ENCODE assay signal across 30 mouse cellular contexts in the genomic region with DNA sequence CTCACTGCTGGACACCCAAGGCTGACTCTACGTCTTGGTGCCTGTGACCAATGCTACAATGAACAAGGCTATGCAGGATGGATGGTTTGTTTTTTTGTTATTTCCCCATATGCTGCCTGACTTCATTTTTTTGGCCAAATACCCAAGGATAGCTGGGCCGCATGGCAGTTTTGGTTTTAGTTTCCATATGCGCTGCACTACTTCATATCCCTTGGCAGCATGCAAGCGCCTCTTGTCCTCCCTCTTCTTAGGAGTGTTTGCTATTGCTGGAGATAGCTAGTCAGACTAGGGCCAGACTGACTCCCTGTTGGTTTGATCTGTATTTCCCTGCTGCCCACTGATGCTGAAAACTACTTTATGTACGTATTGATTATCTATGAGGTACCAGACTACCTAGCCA.
A peak's percentile ranks its signal among the peaks of the same experiment; 100 is the strongest.
DNase-seq lines count a peak whose midpoint lies in the region; ATAC-seq and TF ChIP-seq lines count a peak whose summit lies in the region.
"Had no signal": no experiment of that assay in that cellular context is flagged by ENCODE, and none has a peak within 500 bp of the region (broad histone marks: within the 10 kb centered on the region; RNA-seq: fewer than 3 reads in every experiment).

No protein-coding gene starts in this region.

- no peaks in the 10 kb centered on the region for H3K9me3 ChIP-seq in forebrain, postnatal 0 days (ENCODE audit: low read length)
- H3K9me3 ChIP-seq in forebrain, embryonic 12.5 days: no peaks in the 10 kb centered on the region
- H3K9me3 ChIP-seq in E14TG2a.4 (ENCODE audit: low read length): peaks cover 32% of the 10 kb centered on the region
- H3K9me3 ChIP-seq: embryonic facial prominence, embryonic 10.5 days; embryonic facial prominence, embryonic 13.5 days; forebrain, embryonic 13.5 days; heart, embryonic 10.5 days; heart, embryonic 13.5 days had no signal

- peaks cover 81% of the 10 kb centered on the region for H3K36me3 ChIP-seq in forebrain, postnatal 0 days (ENCODE audit: insufficient read depth)
- H3K36me3 ChIP-seq in forebrain, embryonic 12.5 days (replicated peaks): peaks cover 95% of the 10 kb centered on the region
- peaks cover 83% of the 10 kb centered on the region for H3K36me3 ChIP-seq in E14TG2a.4 (ENCODE audit: insufficient read depth, low read length)

- H3K27me3 ChIP-seq in forebrain, postnatal 0 days (ENCODE audit: insufficient read depth, low read length): no peaks in the 10 kb centered on the region
- no peaks in the 10 kb centered on the region for H3K27me3 ChIP-seq in forebrain, embryonic 12.5 days
- no peaks in the 10 kb centered on the region for H3K27me3 ChIP-seq in E14TG2a.4 (ENCODE audit: insufficient read depth, low read length)
- H3K27me3 ChIP-seq: CH12.LX; embryonic facial prominence, embryonic 13.5 days; forebrain, embryonic 13.5 days; heart, embryonic 13.5 days had no signal

- 0 out of 2 replicates have a peak, but pooled peaks have one; percentile 3 for ATAC-seq in forebrain, postnatal 0 days
- ATAC-seq in forebrain, embryonic 12.5 days (ENCODE audit: low FRiP score): no peak
- ATAC-seq: forebrain, embryonic 13.5 days; forebrain, embryonic 16.5 days; hindbrain, postnatal 0 days; inflammation-experienced regulatory T-cells, adult 6 months; intestine, embryonic 16.5 days had no signal

- 93% methylated on average over 5 of the region's 5 CpGs for WGBS in forebrain, postnatal 0 days
- WGBS in forebrain, embryonic 12.5 days: 98% methylated on average over 5 of the region's 5 CpGs

- DNase-seq in cerebellum, adult 11-12 months: peak; percentile 32
- DNase-seq in cerebellum, adult 11 months: no peak
- DNase-seq in forebrain, postnatal 0 days: no peak
- no peak for DNase-seq in adrenal gland, postnatal 36 days
- DNase-seq: adrenal gland, adult 2 months; adrenal gland, postnatal 14 days; B cell, adult 2 months; cerebellum, postnatal 10 days; embryo, embryonic 11 days; gastrocnemius, postnatal 10 days; gastrocnemius, postnatal 36 days; heart, adult 2 months; heart, postnatal 14 days; heart, postnatal 4 days; kidney, adult 18-20 months; kidney, adult 9 months had no signal

- H3K4me1 ChIP-seq in forebrain, postnatal 0 days (ENCODE audit: insufficient read depth): no peaks in the 10 kb centered on the region
- H3K4me1 ChIP-seq in forebrain, embryonic 12.5 days: no peaks in the 10 kb centered on the region
- H3K4me1 ChIP-seq in E14TG2a.4 (replicated peaks; ENCODE audit: low read depth, low read length): peaks cover 68% of the 10 kb centered on the region
- H3K4me1 ChIP-seq: forebrain, embryonic 13.5 days; heart, embryonic 10.5 days; heart, embryonic 13.5 days had no signal

- H3K27ac ChIP-seq in forebrain, postnatal 0 days (ENCODE audit: low read depth, low read length): no peak overlapping the region
- H3K27ac ChIP-seq in forebrain, embryonic 12.5 days: no peak overlapping the region
- H3K27ac ChIP-seq: embryonic facial prominence, embryonic 10.5 days; embryonic facial prominence, embryonic 13.5 days; forebrain, embryonic 13.5 days; heart, adult 2 months; heart, embryonic 10.5 days; heart, embryonic 13.5 days; hindbrain, embryonic 14.5 days; hindbrain, postnatal 0 days had no signal

- TF ChIP-seq CTCF in forebrain, postnatal 0 days (IDR thresholded peaks at IDR 0.05; ENCODE audit: low read depth): no peak
- no peak for TF ChIP-seq CTCF in E14TG2a.4 (conservative IDR thresholded peaks at IDR 0.05; ENCODE audit: low read length)

- H3K4me2 ChIP-seq in forebrain, postnatal 0 days (ENCODE audit: low read depth): no peak overlapping the region
- H3K4me2 ChIP-seq in forebrain, embryonic 12.5 days: no peak overlapping the region
- H3K4me2 ChIP-seq: embryonic facial prominence, embryonic 13.5 days; forebrain, embryonic 13.5 days; heart, embryonic 13.5 days; hindbrain, embryonic 14.5 days had no signal

- no peak overlapping the region for H3K4me3 ChIP-seq in forebrain, postnatal 0 days (ENCODE audit: low read depth, low read length)
- no peak overlapping the region for H3K4me3 ChIP-seq in forebrain, embryonic 12.5 days (replicated peaks)
- H3K4me3 ChIP-seq in E14TG2a.4 (replicated peaks; ENCODE audit: low read length): peak overlapping the region; percentile 32; the same call in 1 of the 2 replicates
- H3K4me3 ChIP-seq: embryonic facial prominence, embryonic 10.5 days; embryonic facial prominence, embryonic 13.5 days; erythroblast, embryonic 14.5 days; forebrain, embryonic 13.5 days; heart, adult 2 months; heart, embryonic 10.5 days; heart, embryonic 13.5 days had no signal

- no peak overlapping the region for H3K9ac ChIP-seq in forebrain, postnatal 0 days
- H3K9ac ChIP-seq in forebrain, embryonic 12.5 days: no peak overlapping the region
- H3K9ac ChIP-seq: embryonic facial prominence, embryonic 13.5 days; forebrain, embryonic 13.5 days; heart, embryonic 13.5 days; hindbrain, embryonic 14.5 days had no signal
